8 mouse cellular contexts compared by ENCODE assay signal in the genomic region with DNA sequence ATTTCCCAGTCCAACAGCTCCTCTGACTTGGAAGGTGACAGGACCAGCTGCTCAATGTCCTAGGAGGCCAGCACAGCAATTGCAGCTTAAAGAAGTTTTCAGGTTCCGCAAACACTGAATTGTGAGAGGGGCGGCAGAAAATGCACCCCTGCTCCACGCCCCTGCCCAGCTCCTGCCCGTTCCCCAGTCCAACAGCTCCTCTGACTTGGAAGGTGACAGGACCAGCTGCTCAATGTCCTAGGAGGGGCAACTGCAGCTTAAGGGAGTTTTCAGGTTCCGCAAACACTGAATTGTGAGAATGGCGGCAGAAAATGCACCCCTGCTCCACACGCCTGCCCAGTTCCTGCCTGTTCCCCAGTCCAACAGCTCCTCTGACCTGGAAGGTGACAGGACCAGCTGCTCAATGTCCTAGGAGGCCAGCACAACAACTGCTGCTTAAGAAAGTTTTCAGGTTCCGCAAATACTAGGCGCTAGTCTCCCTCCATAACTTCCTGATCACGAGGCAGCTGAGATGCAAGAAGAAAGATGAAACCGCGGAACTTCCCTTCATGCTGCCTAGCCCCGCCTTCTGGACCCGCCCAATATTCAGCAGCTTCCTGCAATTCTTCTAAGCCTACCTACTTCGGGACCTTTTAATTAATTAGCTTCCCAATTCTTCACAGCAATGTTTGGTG. TPM values are rescaled to one million over a fixed set of nuclear protein-coding genes. Genes with fewer than 3 reads are reported as not detected.
DNase-seq lines count a peak whose midpoint lies in the region; ATAC-seq and TF ChIP-seq lines count a peak whose summit lies in the region.
"Not testable (repeated sequence)": the region's sequence is repeated elsewhere in the genome, so short reads cannot be mapped to it uniquely, and the experiment has no call there.

A gene (minus strand): TSS at position 497 of the 674 bp plus-strand sequence.

- not testable (repeated sequence) for H3K9me3 ChIP-seq in forebrain, embryonic 12.5 days; kidney, embryonic 15.5 days (replicated peaks); liver, postnatal 0 days (ENCODE audit: low read length); stomach, embryonic 14.5 days (ENCODE audit: control insufficient read depth, low read depth, low read length)

- H3K4me1 ChIP-seq in bone marrow macrophage, adult 2 months (ENCODE audit: control insufficient read depth, insufficient read depth, low read length); forebrain, embryonic 12.5 days; kidney, embryonic 15.5 days; liver, postnatal 0 days (ENCODE audit: insufficient read depth); stomach, embryonic 14.5 days (ENCODE audit: control insufficient read depth, insufficient read depth, low read length): not testable (repeated sequence)

- peak; percentile 68; the same call in 1 of the 2 replicates for ATAC-seq in forebrain, embryonic 12.5 days (ENCODE audit: low FRiP score)
- ATAC-seq in kidney, embryonic 15.5 days (replicated peaks; ENCODE audit: low FRiP score): peak; percentile 91
- ATAC-seq in liver, postnatal 0 days: peak; percentile 77
- peak; percentile 74; the same call in 1 of the 2 replicates for ATAC-seq in stomach, embryonic 14.5 days (ENCODE audit: insufficient number of reproducible peaks, insufficient read depth, low FRiP score, low read depth)

- H3K36me3 ChIP-seq in forebrain, embryonic 12.5 days (replicated peaks); kidney, embryonic 15.5 days; liver, postnatal 0 days (replicated peaks; ENCODE audit: insufficient read depth, low read length); stomach, embryonic 14.5 days (ENCODE audit: control insufficient read depth, insufficient read depth, low read length): not testable (repeated sequence)

- TF ChIP-seq CTCF in bone marrow macrophage, adult 2 months (IDR thresholded peaks at IDR 0.05; ENCODE audit: low read depth, low read length); liver, postnatal 0 days (IDR thresholded peaks at IDR 0.05; ENCODE audit: low read depth): not testable (repeated sequence)

- intact Hi-C loops in heart, postnatal 10 days (cut with DNase I): not testable (repeated sequence)

- not testable (repeated sequence) for TF ChIP-seq POLR2A in bone marrow macrophage, adult 2 months (IDR thresholded peaks at IDR 0.05; ENCODE audit: borderline replicate concordance, low read depth, low read length)

- WGBS in forebrain, embryonic 12.5 days: 14% methylated on average over 15 of the region's 15 CpGs
- 11% methylated on average over 15 of the region's 15 CpGs for WGBS in kidney, embryonic 15.5 days
- WGBS in liver, postnatal 0 days (ENCODE audit: insufficient replicate concordance): 10% methylated on average over 15 of the region's 15 CpGs
- WGBS in stomach, embryonic 14.5 days: 10% methylated on average over 15 of the region's 15 CpGs

- H3K27ac ChIP-seq in bone marrow macrophage, adult 2 months (ENCODE audit: insufficient read depth, low read depth, low read length): peak within 1 kb of the TSS; percentile 98
- not testable (repeated sequence) for H3K27ac ChIP-seq in forebrain, embryonic 12.5 days; stomach, embryonic 14.5 days (ENCODE audit: low read length)
- peak within 1 kb of the TSS; percentile 70 for H3K27ac ChIP-seq in kidney, embryonic 15.5 days
- H3K27ac ChIP-seq in liver, postnatal 0 days (ENCODE audit: low read depth): peak within 1 kb of the TSS; percentile 89

- H3K4me3 ChIP-seq in bone marrow macrophage, adult 2 months (ENCODE audit: insufficient read depth, low read length): peak within 1 kb of the TSS; percentile 68
- H3K4me3 ChIP-seq in forebrain, embryonic 12.5 days (replicated peaks): peak within 1 kb of the TSS; percentile 48
- peak within 1 kb of the TSS; percentile 54 for H3K4me3 ChIP-seq in kidney, embryonic 15.5 days (replicated peaks)
- peak within 1 kb of the TSS; percentile 46 for H3K4me3 ChIP-seq in liver, postnatal 0 days (ENCODE audit: low read depth, low read length)
- H3K4me3 ChIP-seq in stomach, embryonic 14.5 days (ENCODE audit: low read depth, low read length): peak within 1 kb of the TSS; percentile 31

- peak; percentile 86 for DNase-seq in CD4-positive helper T cell, adult 2 months (ENCODE audit: low read depth, low spot score)
- peak; percentile 53 to 59 for DNase-seq in heart, postnatal 10 days
- peak; percentile 71 for DNase-seq in liver, postnatal 0 days
- DNase-seq in monocyte, adult 2 months (ENCODE audit: low read depth in 1 of 2, low spot score in 2 of 2): peak; percentile 30 to 61

- peak within 1 kb of the TSS; percentile 68 for H3K4me2 ChIP-seq in forebrain, embryonic 12.5 days
- H3K4me2 ChIP-seq in kidney, embryonic 15.5 days: peak within 1 kb of the TSS; percentile 75
- H3K4me2 ChIP-seq in liver, postnatal 0 days (ENCODE audit: low read depth, low read length): peak within 1 kb of the TSS; percentile 59
- peak within 1 kb of the TSS; percentile 47 for H3K4me2 ChIP-seq in stomach, embryonic 14.5 days (replicated peaks; ENCODE audit: low read depth, low read length)

- H3K27me3 ChIP-seq in forebrain, embryonic 12.5 days; kidney, embryonic 15.5 days; liver, postnatal 0 days (ENCODE audit: insufficient read depth, low read length); stomach, embryonic 14.5 days (ENCODE audit: control insufficient read depth, insufficient read depth, low read length): not testable (repeated sequence)

- H3K9ac ChIP-seq in forebrain, embryonic 12.5 days: peak within 1 kb of the TSS; percentile 57
- peak within 1 kb of the TSS; percentile 46 for H3K9ac ChIP-seq in kidney, embryonic 15.5 days
- peak within 1 kb of the TSS; percentile 67 for H3K9ac ChIP-seq in liver, postnatal 0 days (replicated peaks)
- H3K9ac ChIP-seq in stomach, embryonic 14.5 days (replicated peaks; ENCODE audit: low read depth, low read length): peak within 1 kb of the TSS; percentile 11; the same call in 1 of the 2 replicates

- TF ChIP-seq EP300 in liver, postnatal 0 days (IDR thresholded peaks at IDR 0.05; ENCODE audit: low read depth): not testable (repeated sequence)

RNA-seq across cellular contexts. Expression of the gene that starts here (rescaled TPM):
- 34.6 and 38.2 TPM in 2 replicates for polyA plus RNA-seq in bone marrow macrophage, adult 2 months (2012; ENCODE audit: insufficient read depth, insufficient read length, missing spikeins)
- polyA plus RNA-seq in forebrain, embryonic 12.5 days (2016; fragmentation: Nextera tagmentation; extraction: Ambion mirVana): 5.5 and 5.7 TPM in 2 replicates
- total RNA-seq in heart, postnatal 10 days (2021): 1 to 10 TPM; 3.4 to 5.2 TPM
- 8.3 and 9.1 TPM in 2 replicates for polyA plus RNA-seq in kidney, embryonic 15.5 days (2015; fragmentation: Nextera tagmentation; extraction: Ambion mirVana)
- polyA plus RNA-seq in liver, postnatal 0 days (2015; fragmentation: Nextera tagmentation; extraction: Ambion mirVana): 2.5 and 2.8 TPM in 2 replicates
- 10.6 and 12.3 TPM in 2 replicates for polyA plus RNA-seq in stomach, embryonic 14.5 days (2014; fragmentation: Nextera tagmentation; extraction: Ambion mirVana)

Comparison
In these comparisons a context has a peak if more than half of its experiments do, and no peak if none do; other contexts are left out.
1. H3K9ac ChIP-seq: peak in every context shown above with its lines; median percentile 67 in liver, postnatal 0 days; 57 in forebrain, embryonic 12.5 days; 46 in kidney, embryonic 15.5 days; 11 in stomach, embryonic 14.5 days.